Mouse (Mus musculus): ENCODE data around the gene Dpp10. TPM values are rescaled to one million over a fixed set of nuclear protein-coding genes. Genes with fewer than 3 reads are reported as not detected.

The Dpp10 gene
- polyA plus RNA-seq, 1 experiment from 2014 or later: 0.34 TPM

- Histone ChIP-seq H3K4me1 (ENCODE audit: control insufficient read depth, insufficient read depth, low read length) (no peaks in the 10 kb centered on the region), H3K9me3 (ENCODE audit: control insufficient read depth, low read length) (no peaks in the 10 kb centered on the region), H3K4me3 (ENCODE audit: low read depth, low read length) (no peak overlapping the region), H3K9ac (ENCODE audit: low read length) (no peak overlapping the region), H3K4me2 (no peak overlapping the region), H3K27me3 (ENCODE audit: control insufficient read depth, insufficient read depth, low read length) (no peaks in the 10 kb centered on the region), H3K27ac (ENCODE audit: low read depth, low read length) (no peak overlapping the region), H3K36me3 (ENCODE audit: control insufficient read depth, insufficient read depth, low read length) (no peaks in the 10 kb centered on the region)
- ATAC-seq (ENCODE audit: low FRiP score) (no peak), DNase-seq (ENCODE audit: low spot score, missing footprints) (no peak)
- 87% methylated on average over 1 of the region's 1 CpGs for WGBS
These were observed 471.6 kb downstream of the Dpp10 start for GRCm38 (mm10) chr1:123573713-123574112.

GRCm38 (mm10) chr1:123542496-123542895, 502.9 kb downstream of the Dpp10 start:
- Histone ChIP-seq H3K27me3 (ENCODE audit: control insufficient read depth, insufficient read depth, low read length) (no peaks in the 10 kb centered on the region), H3K36me3 (ENCODE audit: control insufficient read depth, insufficient read depth, low read length) (no peaks in the 10 kb centered on the region), H3K27ac (ENCODE audit: low read depth, low read length) (no peak overlapping the region), H3K4me2 (no peak overlapping the region), H3K9ac (ENCODE audit: low read length) (no peak overlapping the region), H3K4me3 (ENCODE audit: low read depth, low read length) (no peak overlapping the region), H3K9me3 (ENCODE audit: control insufficient read depth, low read length) (no peaks in the 10 kb centered on the region), H3K4me1 (ENCODE audit: control insufficient read depth, insufficient read depth, low read length) (no peaks in the 10 kb centered on the region)
- DNase-seq (ENCODE audit: low spot score, missing footprints) (no peak), ATAC-seq (ENCODE audit: low FRiP score) (no peak)
- 92% methylated on average over 1 of the region's 1 CpGs for WGBS

- no peaks in the 10 kb centered on the region for H3K9me3 ChIP-seq (ENCODE audit: control insufficient read depth, low read length)
- ATAC-seq (ENCODE audit: low FRiP score) (no peak), DNase-seq (ENCODE audit: low spot score, missing footprints) (no peak)
- no peaks in the 10 kb centered on the region for H3K27me3 ChIP-seq (ENCODE audit: control insufficient read depth, insufficient read depth, low read length)
- H3K9ac ChIP-seq (ENCODE audit: low read length): no peak overlapping the region
- H3K4me3 ChIP-seq (ENCODE audit: low read depth, low read length): no peak overlapping the region
- no peak overlapping the region for H3K4me2 ChIP-seq
- 68% methylated on average over 1 of the region's 1 CpGs for WGBS
- no peaks in the 10 kb centered on the region for H3K4me1 ChIP-seq (ENCODE audit: control insufficient read depth, insufficient read depth, low read length)
- no peaks in the 10 kb centered on the region for H3K36me3 ChIP-seq (ENCODE audit: control insufficient read depth, insufficient read depth, low read length)
- no peak overlapping the region for H3K27ac ChIP-seq (ENCODE audit: low read depth, low read length)
These were observed 577.6 kb downstream of the Dpp10 start for GRCm38 (mm10) chr1:123467729-123468128.

- no peak overlapping the region for H3K4me3 ChIP-seq (ENCODE audit: low read depth, low read length)
- H3K27me3 ChIP-seq (ENCODE audit: control insufficient read depth, insufficient read depth, low read length): no peaks in the 10 kb centered on the region
- H3K9me3 ChIP-seq (ENCODE audit: control insufficient read depth, low read length): no peaks in the 10 kb centered on the region
- no peaks in the 10 kb centered on the region for H3K4me1 ChIP-seq (ENCODE audit: control insufficient read depth, insufficient read depth, low read length)
- no peak overlapping the region for H3K9ac ChIP-seq (ENCODE audit: low read length)
- WGBS: 50% methylated on average over 1 of the region's 1 CpGs
- DNase-seq (ENCODE audit: low spot score, missing footprints) (no peak), ATAC-seq (ENCODE audit: low FRiP score) (no peak)
- H3K27ac ChIP-seq (ENCODE audit: low read depth, low read length): no peak overlapping the region
- no peaks in the 10 kb centered on the region for H3K36me3 ChIP-seq (ENCODE audit: control insufficient read depth, insufficient read depth, low read length)
- no peak overlapping the region for H3K4me2 ChIP-seq
These were observed 631.2 kb downstream of the Dpp10 start for GRCm38 (mm10) chr1:123414163-123414562.

- Histone ChIP-seq H3K9ac (ENCODE audit: low read length) (no peak overlapping the region), H3K4me1 (ENCODE audit: control insufficient read depth, insufficient read depth, low read length) (no peaks in the 10 kb centered on the region), H3K27me3 (ENCODE audit: control insufficient read depth, insufficient read depth, low read length) (no peaks in the 10 kb centered on the region), H3K9me3 (ENCODE audit: control insufficient read depth, low read length) (no peaks in the 10 kb centered on the region), H3K27ac (ENCODE audit: low read depth, low read length) (no peak overlapping the region), H3K4me2 (no peak overlapping the region), H3K4me3 (ENCODE audit: low read depth, low read length) (no peak overlapping the region), H3K36me3 (ENCODE audit: control insufficient read depth, insufficient read depth, low read length) (no peaks in the 10 kb centered on the region)
- WGBS: 81% methylated on average over 2 of the region's 2 CpGs
- ATAC-seq (ENCODE audit: low FRiP score): no peak
- no peak for DNase-seq (ENCODE audit: low spot score, missing footprints)
These were observed 694.1 kb downstream of the Dpp10 start for GRCm38 (mm10) chr1:123351300-123351699.

GRCm38 (mm10) chr1:123337877-123338276, 707.5 kb downstream of the Dpp10 start:
- Histone ChIP-seq H3K9me3 (ENCODE audit: control insufficient read depth, low read length) (no peaks in the 10 kb centered on the region), H3K9ac (ENCODE audit: low read length) (no peak overlapping the region), H3K4me3 (ENCODE audit: low read depth, low read length) (no peak overlapping the region), H3K36me3 (ENCODE audit: control insufficient read depth, insufficient read depth, low read length) (no peaks in the 10 kb centered on the region), H3K27me3 (ENCODE audit: control insufficient read depth, insufficient read depth, low read length) (no peaks in the 10 kb centered on the region), H3K4me2 (no peak overlapping the region), H3K27ac (ENCODE audit: low read depth, low read length) (no peak overlapping the region), H3K4me1 (ENCODE audit: control insufficient read depth, insufficient read depth, low read length) (no peaks in the 10 kb centered on the region)
- WGBS: 70% methylated on average over 1 of the region's 1 CpGs
- ATAC-seq (ENCODE audit: low FRiP score) (no peak), DNase-seq (ENCODE audit: low spot score, missing footprints) (no peak)

- no peak overlapping the region for H3K27ac ChIP-seq (ENCODE audit: low read depth, low read length)
- no peak for DNase-seq (ENCODE audit: low spot score, missing footprints)
- no peaks in the 10 kb centered on the region for H3K27me3 ChIP-seq (ENCODE audit: control insufficient read depth, insufficient read depth, low read length)
- no peak overlapping the region for H3K9ac ChIP-seq (ENCODE audit: low read length)
- no peaks in the 10 kb centered on the region for H3K36me3 ChIP-seq (ENCODE audit: control insufficient read depth, insufficient read depth, low read length)
- WGBS: 92% methylated on average over 2 of the region's 2 CpGs
- ATAC-seq (ENCODE audit: low FRiP score): no peak
- no peak overlapping the region for H3K4me3 ChIP-seq (ENCODE audit: low read depth, low read length)
- no peaks in the 10 kb centered on the region for H3K9me3 ChIP-seq (ENCODE audit: control insufficient read depth, low read length)
- H3K4me1 ChIP-seq (ENCODE audit: control insufficient read depth, insufficient read depth, low read length): no peaks in the 10 kb centered on the region
- no peak overlapping the region for H3K4me2 ChIP-seq
These were observed 728.5 kb downstream of the Dpp10 start for GRCm38 (mm10) chr1:123316886-123317285.

Data from midbrain, embryonic 11.5 days (tissue).